In genomic region chr12:105354266-105354665, GRCm38 (mm10) we compare ENCODE assay signal across 10 mouse cellular contexts. TPM values are rescaled to one million over a fixed set of nuclear protein-coding genes. Genes with fewer than 3 reads are reported as not detected.
DNase-seq lines count a peak whose midpoint lies in the region; ATAC-seq and TF ChIP-seq lines count a peak whose summit lies in the region.
"Had no signal": no experiment of that assay in that cellular context is flagged by ENCODE, and none has a peak within 500 bp of the region (broad histone marks: within the 10 kb centered on the region; RNA-seq: fewer than 3 reads in every experiment).

No protein-coding gene starts in this region.

- TF ChIP-seq POLR2A in thymus, adult 2 months (IDR thresholded peaks at IDR 0.05; ENCODE audit: control insufficient read depth, extremely low read depth, insufficient read depth, low read length, poor library complexity): no peak

- H3K27me3 ChIP-seq in midbrain, embryonic 14.5 days (ENCODE audit: control insufficient read depth, insufficient read depth, low read length): no peaks in the 10 kb centered on the region
- H3K27me3 ChIP-seq in midbrain, embryonic 10.5 days (ENCODE audit: low read depth, poor library complexity, severe bottlenecking): no peaks in the 10 kb centered on the region
- H3K27me3 ChIP-seq in thymus, adult 2 months (ENCODE audit: control insufficient read depth, insufficient read depth, low read length): no peaks in the 10 kb centered on the region
- H3K27me3 ChIP-seq: liver, embryonic 12.5 days had no signal

- no peaks in the 10 kb centered on the region for H3K9me3 ChIP-seq in midbrain, embryonic 14.5 days (ENCODE audit: control insufficient read depth, low read length)
- no peaks in the 10 kb centered on the region for H3K9me3 ChIP-seq in midbrain, embryonic 10.5 days (replicated peaks)
- H3K9me3 ChIP-seq: liver, embryonic 12.5 days had no signal

- no peak overlapping the region for H3K4me3 ChIP-seq in midbrain, embryonic 14.5 days (replicated peaks; ENCODE audit: low read depth, low read length)
- H3K4me3 ChIP-seq in midbrain, embryonic 10.5 days: no peak overlapping the region
- no peak overlapping the region for H3K4me3 ChIP-seq in thymus, adult 2 months (ENCODE audit: control insufficient read depth, insufficient read depth, low read length)
- H3K4me3 ChIP-seq: liver, embryonic 12.5 days had no signal

- no peak overlapping the region for H3K4me2 ChIP-seq in midbrain, embryonic 14.5 days (ENCODE audit: low read length)
- H3K4me2 ChIP-seq: liver, embryonic 12.5 days had no signal

- WGBS in midbrain, embryonic 14.5 days: 77% methylated on average over 9 of the region's 9 CpGs
- 91% methylated on average over 9 of the region's 9 CpGs for WGBS in midbrain, embryonic 10.5 days
- WGBS in thymus, adult 2 months: 83% methylated on average over 9 of the region's 9 CpGs

- intact Hi-C loops in left cerebral cortex, postnatal 10 days (cut with DNase I): no loop called here

- H3K4me1 ChIP-seq in midbrain, embryonic 14.5 days (ENCODE audit: control insufficient read depth, insufficient read depth, low read length): no peaks in the 10 kb centered on the region
- 0 out of 2 replicates have a peak, but pooled peaks cover 3% of the 10 kb centered on the region for H3K4me1 ChIP-seq in midbrain, embryonic 10.5 days
- no peaks in the 10 kb centered on the region for H3K4me1 ChIP-seq in thymus, adult 2 months (replicated peaks; ENCODE audit: control insufficient read depth, insufficient read depth, low read length)
- H3K4me1 ChIP-seq: liver, embryonic 12.5 days had no signal

- no peaks in the 10 kb centered on the region for H3K36me3 ChIP-seq in midbrain, embryonic 14.5 days (ENCODE audit: control insufficient read depth, insufficient read depth, low read length)
- H3K36me3 ChIP-seq in midbrain, embryonic 10.5 days: no peaks in the 10 kb centered on the region
- H3K36me3 ChIP-seq in thymus, adult 2 months (ENCODE audit: control insufficient read depth, insufficient read depth, low read length): no peaks in the 10 kb centered on the region
- H3K36me3 ChIP-seq: liver, embryonic 12.5 days had no signal

- no peak for TF ChIP-seq CTCF in thymus, adult 2 months (IDR thresholded peaks at IDR 0.05; ENCODE audit: borderline replicate concordance, control insufficient read depth, extremely low read depth, insufficient read depth, low read length, poor library complexity)

- H3K9ac ChIP-seq in midbrain, embryonic 14.5 days (replicated peaks; ENCODE audit: low read length): no peak overlapping the region
- H3K9ac ChIP-seq: liver, embryonic 12.5 days had no signal

- peak; percentile 38 for DNase-seq in midbrain, embryonic 14.5 days
- no peak for DNase-seq in midbrain, embryonic 10.5 days (ENCODE audit: low spot score)
- peak; percentile 42 to 57 for DNase-seq in frontal cortex, postnatal 25 days (ENCODE audit: low spot score in 2 of 2)
- DNase-seq in left cerebral cortex, postnatal 10 days (ENCODE audit: extremely low spot score in 1 of 2, low spot score in 2 of 2): peak; percentile 73 to 87
- DNase-seq in ovary, postnatal 36 days (ENCODE audit: low spot score): no peak
- no peak for DNase-seq in embryo, embryonic 11 days
- DNase-seq in thymus, adult 2 months: no peak
- no peak for DNase-seq in thymus, postnatal 14 days

- no peak for ATAC-seq in midbrain, embryonic 14.5 days (ENCODE audit: low FRiP score, low TSS enrichment)
- ATAC-seq: liver, embryonic 12.5 days had no signal

- no peak overlapping the region for H3K27ac ChIP-seq in midbrain, embryonic 14.5 days (replicated peaks; ENCODE audit: low read depth, low read length)
- H3K27ac ChIP-seq in midbrain, embryonic 10.5 days (replicated peaks): no peak overlapping the region
- no peak overlapping the region for H3K27ac ChIP-seq in thymus, adult 2 months (ENCODE audit: control insufficient read depth, insufficient read depth, low read length)
- H3K27ac ChIP-seq: liver, embryonic 12.5 days had no signal

RNA-seq across cellular contexts. Expression of gene Tunar, which starts 20.6 kb away (rescaled TPM):
- 15.5 and 20.0 TPM in 2 replicates for polyA plus RNA-seq in midbrain, embryonic 14.5 days (2014; fragmentation: Nextera tagmentation; extraction: Ambion mirVana)
- polyA plus RNA-seq in midbrain, embryonic 10.5 days (2016; fragmentation: Nextera tagmentation; extraction: Ambion mirVana): 0.16 and 0.42 TPM in 2 replicates
- 10 to 100 TPM; 18.5 to 20.5 TPM for total RNA-seq in left cerebral cortex, postnatal 10 days (2021)
- 0.05 TPM in 1 of 2 replicates, not detected in the other for polyA plus RNA-seq in thymus, adult 2 months (2012; rRNA removed)
- total RNA-seq: hematopoietic stem cell, adult 5-6 weeks had no signal
- polyA plus RNA-seq: liver, embryonic 12.5 days had no signal

Comparison
In these comparisons a context has a peak if more than half of its experiments do, and no peak if none do; other contexts are left out.
1. DNase-seq: peak in midbrain, embryonic 14.5 days (single experiment), frontal cortex, postnatal 25 days (2 of 2) and left cerebral cortex, postnatal 10 days (2 of 2); none in midbrain, embryonic 10.5 days (single experiment), ovary, postnatal 36 days (single experiment), embryo, embryonic 11 days (single experiment), thymus, adult 2 months (single experiment) and thymus, postnatal 14 days (single experiment).
2. RNA of gene Tunar, which starts 20.6 kb away (polyA plus RNA-seq): 15.5 to 20.0 TPM in midbrain, embryonic 14.5 days; 0.16 to 0.42 TPM in midbrain, embryonic 10.5 days and 0.05 TPM in thymus, adult 2 months; every median in the first group is over 10 times any median in the second.